8 mouse cellular contexts compared by ENCODE assay signal in genomic region chr10:127664891-127665290, GRCm38 (mm10). TPM values are rescaled to one million over a fixed set of nuclear protein-coding genes. Genes with fewer than 3 reads are reported as not detected.
A peak's percentile ranks its signal among the peaks of the same experiment; 100 is the strongest.
DNase-seq lines count a peak whose midpoint lies in the region; ATAC-seq and TF ChIP-seq lines count a peak whose summit lies in the region.

No protein-coding gene starts in this region.

- DNase-seq in heart, postnatal 25 days (ENCODE audit: low spot score) = no peak
- DNase-seq in liver, embryonic 13.5 days = no peak
- DNase-seq in gastrocnemius, postnatal 4 days (ENCODE audit: low spot score in 2 of 2) = no peak
- no peak for DNase-seq in left cerebral cortex, adult 8-10 months (ENCODE audit: low spot score in 2 of 2)
- no peak for DNase-seq in cerebellum, adult 11-12 months

- H3K27ac ChIP-seq in heart, embryonic 14.5 days (replicated peaks in 1 of 2; ENCODE audit: control insufficient read depth in 1 of 2, insufficient read depth in 1 of 2, low read depth in 2 of 2, low read length in 2 of 2) = no peak overlapping the region
- no peak overlapping the region for H3K27ac ChIP-seq in forebrain, embryonic 15.5 days (replicated peaks)
- H3K27ac ChIP-seq in liver, embryonic 13.5 days = no peak overlapping the region

- peak overlapping the region; percentile 87 for H3K9ac ChIP-seq in heart, embryonic 14.5 days (ENCODE audit: low read length)
- H3K9ac ChIP-seq in forebrain, embryonic 15.5 days (replicated peaks) = no peak overlapping the region
- H3K9ac ChIP-seq in liver, embryonic 13.5 days = no peak overlapping the region

- no peak for TF ChIP-seq CTCF in E14TG2a.4 (conservative IDR thresholded peaks at IDR 0.05; ENCODE audit: low read length)

- H3K36me3 ChIP-seq in heart, embryonic 14.5 days (ENCODE audit: control insufficient read depth, insufficient read depth, low read length) = peaks cover 41% of the 10 kb centered on the region
- peaks cover 40% of the 10 kb centered on the region for H3K36me3 ChIP-seq in E14TG2a.4 (ENCODE audit: insufficient read depth, low read length)
- no peaks in the 10 kb centered on the region for H3K36me3 ChIP-seq in forebrain, embryonic 15.5 days
- peaks cover 12% of the 10 kb centered on the region for H3K36me3 ChIP-seq in liver, embryonic 13.5 days

- peak overlapping the region; percentile 0 to 81; a peak in 2 of 4 replicates for H3K4me3 ChIP-seq in heart, embryonic 14.5 days (ENCODE audit: control insufficient read depth in 1 of 2, insufficient read depth in 1 of 2, low read depth in 1 of 2, low read length in 2 of 2)
- peak overlapping the region; percentile 88 for H3K4me3 ChIP-seq in E14TG2a.4 (replicated peaks; ENCODE audit: low read length)
- H3K4me3 ChIP-seq in forebrain, embryonic 15.5 days = 0 out of 2 replicates have a peak overlapping the region, but pooled peaks have one; percentile 64
- H3K4me3 ChIP-seq in liver, embryonic 13.5 days (replicated peaks) = peak overlapping the region; percentile 55

- intact Hi-C loops in heart, postnatal 25 days (cut with DNase I) = no loop called here

- ATAC-seq in heart, embryonic 14.5 days (ENCODE audit: insufficient number of reproducible peaks, insufficient read depth, low FRiP score, low read depth) = no peak
- ATAC-seq in forebrain, embryonic 15.5 days (replicated peaks) = no peak
- ATAC-seq in liver, embryonic 13.5 days (ENCODE audit: low read depth) = no peak

- WGBS in heart, embryonic 14.5 days = 59% methylated on average over 13 of the region's 13 CpGs
- WGBS in forebrain, embryonic 15.5 days = 21% methylated on average over 13 of the region's 13 CpGs
- 30% methylated on average over 13 of the region's 13 CpGs for WGBS in liver, embryonic 13.5 days (ENCODE audit: insufficient replicate concordance)

- no peaks in the 10 kb centered on the region for H3K27me3 ChIP-seq in heart, embryonic 14.5 days (ENCODE audit: control insufficient read depth, insufficient read depth, low read length)
- peaks cover 35% of the 10 kb centered on the region for H3K27me3 ChIP-seq in E14TG2a.4 (ENCODE audit: insufficient read depth, low read length)
- H3K27me3 ChIP-seq in forebrain, embryonic 15.5 days = peaks cover 56% of the 10 kb centered on the region
- peaks cover 89% of the 10 kb centered on the region for H3K27me3 ChIP-seq in liver, embryonic 13.5 days

- H3K4me2 ChIP-seq in heart, embryonic 14.5 days (ENCODE audit: low read length) = peak overlapping the region; percentile 77
- H3K4me2 ChIP-seq in forebrain, embryonic 15.5 days (replicated peaks) = peak overlapping the region; percentile 3; the same call in 1 of the 2 replicates
- peak overlapping the region; percentile 76 for H3K4me2 ChIP-seq in liver, embryonic 13.5 days

- peaks cover 38 to 65% of the 10 kb centered on the region in 2 experiments for H3K4me1 ChIP-seq in heart, embryonic 14.5 days (ENCODE audit: control insufficient read depth in 2 of 2, insufficient read depth in 2 of 2, low read length in 2 of 2)
- H3K4me1 ChIP-seq in E14TG2a.4 (replicated peaks; ENCODE audit: low read depth, low read length) = peaks cover 91% of the 10 kb centered on the region
- peaks cover 63% of the 10 kb centered on the region for H3K4me1 ChIP-seq in forebrain, embryonic 15.5 days
- peaks cover 83% of the 10 kb centered on the region for H3K4me1 ChIP-seq in liver, embryonic 13.5 days (replicated peaks)

- no peaks in the 10 kb centered on the region for H3K9me3 ChIP-seq in heart, embryonic 14.5 days (ENCODE audit: control insufficient read depth, low read length)
- no peaks in the 10 kb centered on the region for H3K9me3 ChIP-seq in E14TG2a.4 (ENCODE audit: low read length)
- no peaks in the 10 kb centered on the region for H3K9me3 ChIP-seq in forebrain, embryonic 15.5 days
- H3K9me3 ChIP-seq in liver, embryonic 13.5 days (replicated peaks) = no peaks in the 10 kb centered on the region

RNA-seq across cellular contexts. Expression of gene Nemp1, which starts 1.8 kb away (rescaled TPM):
- 8.8 and 11.8 TPM in 2 replicates for polyA plus RNA-seq in heart, embryonic 14.5 days (2014; fragmentation: Nextera tagmentation; extraction: Ambion mirVana)
- 1 to 10 TPM; 3.4 to 4.4 TPM for total RNA-seq in heart, postnatal 25 days (2021)
- 4.8 and 5.8 TPM in 2 replicates for polyA plus RNA-seq in forebrain, embryonic 15.5 days (2015; fragmentation: Nextera tagmentation; extraction: Ambion mirVana)
- 5.0 and 6.3 TPM in 2 replicates for polyA plus RNA-seq in liver, embryonic 13.5 days (2015; fragmentation: Nextera tagmentation; extraction: Ambion mirVana)
- 1 to 10 TPM; 6.0 to 7.3 TPM for total RNA-seq in gastrocnemius, postnatal 4 days (2021)
- total RNA-seq in left cerebral cortex, adult 8-10 months (2022) = 1 to 10 TPM; 4.7 to 6.1 (median 5.1) TPM

RNA-seq across cellular contexts. Expression of gene Nab2, which starts 3.5 kb away (rescaled TPM):
- polyA plus RNA-seq in heart, embryonic 14.5 days (2014; fragmentation: Nextera tagmentation; extraction: Ambion mirVana) = 6.4 and 9.0 TPM in 2 replicates
- total RNA-seq in heart, postnatal 25 days (2021) = 1 to 10 TPM; 5.6 to 7.0 TPM
- 2.9 and 3.9 TPM in 2 replicates for polyA plus RNA-seq in forebrain, embryonic 15.5 days (2015; fragmentation: Nextera tagmentation; extraction: Ambion mirVana)
- polyA plus RNA-seq in liver, embryonic 13.5 days (2015; fragmentation: Nextera tagmentation; extraction: Ambion mirVana) = 1.5 and 2.1 TPM in 2 replicates
- total RNA-seq in gastrocnemius, postnatal 4 days (2021) = 10 to 100 TPM; 14.5 to 14.8 TPM
- total RNA-seq in left cerebral cortex, adult 8-10 months (2022) = 10 to 100 TPM; 36.5 to 55.0 (median 45.5) TPM

RNA-seq across cellular contexts. Expression of gene Stat6, which starts 22.1 kb away (rescaled TPM):
- 25.2 and 25.7 TPM in 2 replicates for polyA plus RNA-seq in heart, embryonic 14.5 days (2014; fragmentation: Nextera tagmentation; extraction: Ambion mirVana)
- 10 to 100 TPM; 45.3 to 47.6 TPM for total RNA-seq in heart, postnatal 25 days (2021)
- 3.4 and 3.7 TPM in 2 replicates for polyA plus RNA-seq in forebrain, embryonic 15.5 days (2015; fragmentation: Nextera tagmentation; extraction: Ambion mirVana)
- 12.3 and 15.5 TPM in 2 replicates for polyA plus RNA-seq in liver, embryonic 13.5 days (2015; fragmentation: Nextera tagmentation; extraction: Ambion mirVana)
- 10 to 100 TPM; 25.9 to 27.0 TPM for total RNA-seq in gastrocnemius, postnatal 4 days (2021)
- total RNA-seq in left cerebral cortex, adult 8-10 months (2022) = 10 to 100 TPM; 13.5 to 17.1 (median 15.0) TPM

RNA-seq across cellular contexts. Expression of gene Myo1a, which starts 40.1 kb away (rescaled TPM):
- polyA plus RNA-seq in heart, embryonic 14.5 days (2014; fragmentation: Nextera tagmentation; extraction: Ambion mirVana) = 0.12 TPM in 1 of 2 replicates, not detected in the other
- under 1 TPM in 1 of 2 experiments, not detected in 1; 0.10 TPM for total RNA-seq in heart, postnatal 25 days (2021)
- 0.87 and 1.1 TPM in 2 replicates for polyA plus RNA-seq in forebrain, embryonic 15.5 days (2015; fragmentation: Nextera tagmentation; extraction: Ambion mirVana)
- 0.17 TPM in 2 replicates for polyA plus RNA-seq in liver, embryonic 13.5 days (2015; fragmentation: Nextera tagmentation; extraction: Ambion mirVana)
- total RNA-seq in gastrocnemius, postnatal 4 days (2021) = 1 to 10 TPM in 1 of 2 experiments, under 1 TPM in 1; 0.29 to 1.0 TPM
- total RNA-seq in left cerebral cortex, adult 8-10 months (2022) = 1 to 10 TPM in 2 of 4 experiments, under 1 TPM in 2; 0.59 to 1.2 (median 0.94) TPM

RNA-seq across cellular contexts. Expression of gene Lrp1, which starts 43.9 kb away (rescaled TPM):
- polyA plus RNA-seq in heart, embryonic 14.5 days (2014; fragmentation: Nextera tagmentation; extraction: Ambion mirVana) = 29.4 and 31.2 TPM in 2 replicates
- 10 to 100 TPM; 70.7 to 90.2 TPM for total RNA-seq in heart, postnatal 25 days (2021)
- polyA plus RNA-seq in forebrain, embryonic 15.5 days (2015; fragmentation: Nextera tagmentation; extraction: Ambion mirVana) = 93.1 and 95.7 TPM in 2 replicates
- polyA plus RNA-seq in liver, embryonic 13.5 days (2015; fragmentation: Nextera tagmentation; extraction: Ambion mirVana) = 15.1 and 16.9 TPM in 2 replicates
- total RNA-seq in gastrocnemius, postnatal 4 days (2021) = 100 to 1,000 TPM; 184 to 193 TPM
- 100 to 1,000 TPM; 295 to 337 (median 306) TPM for total RNA-seq in left cerebral cortex, adult 8-10 months (2022)

Comparison
In these comparisons a context has a peak if more than half of its experiments do, and no peak if none do; other contexts are left out.
1. H3K4me2 ChIP-seq: peak in every context shown above with its lines; median percentile 77 in heart, embryonic 14.5 days; 76 in liver, embryonic 13.5 days; 3 in forebrain, embryonic 15.5 days.